Mouse (Mus musculus): ENCODE measurements at regions not wholly inside any gene's neighbourhood (a gene's known extent, or its start where the extent isn't known, plus 50 kb on each side); places are given as distances from the start of the nearest gene placed in this dataset. TPM values are rescaled to one million over a fixed set of nuclear protein-coding genes. Genes with fewer than 3 reads are reported as not detected.

GRCm38 (mm10) chr1:96346465-96347002 is 525.4 kb downstream of the Slco4c1 start:
- H3K36me3 ChIP-seq (ENCODE audit: control insufficient read depth, insufficient read depth) = no peaks in the 10 kb centered on the region
- H3K27me3 ChIP-seq (replicated peaks; ENCODE audit: control insufficient read depth, insufficient read depth, low read length) = no peaks in the 10 kb centered on the region
- H3K4me2 ChIP-seq (ENCODE audit: low read length) = no peak overlapping the region
- no peak overlapping the region for H3K9ac ChIP-seq (replicated peaks; ENCODE audit: low read depth, low read length)
- H3K4me1 ChIP-seq (replicated peaks; ENCODE audit: control insufficient read depth, insufficient read depth, low read length) = no peaks in the 10 kb centered on the region
- H3K27ac ChIP-seq (ENCODE audit: low read length) = no peak overlapping the region
- 13% methylated on average over 5 of the region's 5 CpGs for WGBS
- H3K9me3 ChIP-seq (ENCODE audit: control insufficient read depth, low read length) = no peaks in the 10 kb centered on the region
- ATAC-seq = peak; percentile 97
- H3K4me3 ChIP-seq (replicated peaks; ENCODE audit: low read length) = no peak overlapping the region

- Histone ChIP-seq H3K4me3 (replicated peaks; ENCODE audit: low read length) (no peak overlapping the region), H3K36me3 (ENCODE audit: control insufficient read depth, insufficient read depth) (no peaks in the 10 kb centered on the region), H3K4me2 (ENCODE audit: low read length) (no peak overlapping the region), H3K27ac (ENCODE audit: low read length) (no peak overlapping the region), H3K9me3 (ENCODE audit: control insufficient read depth, low read length) (no peaks in the 10 kb centered on the region), H3K4me1 (replicated peaks; ENCODE audit: control insufficient read depth, insufficient read depth, low read length) (no peaks in the 10 kb centered on the region), H3K9ac (replicated peaks; ENCODE audit: low read depth, low read length) (no peak overlapping the region), H3K27me3 (replicated peaks; ENCODE audit: control insufficient read depth, insufficient read depth, low read length) (no peaks in the 10 kb centered on the region)
- 93% methylated on average over 1 of the region's 1 CpGs for WGBS
- ATAC-seq = no peak
Measured at GRCm38 (mm10) chr1:96315721-96316120, 556.2 kb downstream of the Slco4c1 start.

DNA sequence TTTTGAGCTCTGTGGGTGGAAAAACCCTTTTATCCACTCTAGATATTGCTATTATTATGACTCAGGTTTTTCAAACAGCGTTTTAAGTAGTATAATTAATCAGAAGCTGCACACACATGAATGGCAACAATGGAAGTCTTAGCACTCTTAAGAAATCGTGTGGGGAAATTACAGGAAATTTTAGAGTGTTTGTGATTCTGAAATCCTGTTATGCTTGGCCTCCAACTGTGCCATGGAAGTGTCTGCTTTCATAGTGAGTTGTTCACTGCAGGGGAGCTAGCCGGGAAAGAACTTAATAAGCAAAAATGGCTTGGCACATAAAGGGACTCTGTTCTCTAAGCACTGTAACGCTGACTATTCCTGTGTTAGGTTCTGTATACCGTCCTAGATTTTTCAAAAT is 570.7 kb downstream of the Slco4c1 start:
- no peak overlapping the region for H3K27ac ChIP-seq (ENCODE audit: low read length)
- no peak overlapping the region for H3K9ac ChIP-seq (replicated peaks; ENCODE audit: low read depth, low read length)
- no peak overlapping the region for H3K4me2 ChIP-seq (ENCODE audit: low read length)
- H3K36me3 ChIP-seq (ENCODE audit: control insufficient read depth, insufficient read depth) = no peaks in the 10 kb centered on the region
- H3K9me3 ChIP-seq (ENCODE audit: control insufficient read depth, low read length) = no peaks in the 10 kb centered on the region
- 3% methylated on average over 5 of the region's 5 CpGs for WGBS
- peak; percentile 88 for ATAC-seq
- no peaks in the 10 kb centered on the region for H3K4me1 ChIP-seq (replicated peaks; ENCODE audit: control insufficient read depth, insufficient read depth, low read length)
- no peak overlapping the region for H3K4me3 ChIP-seq (replicated peaks; ENCODE audit: low read length)
- H3K27me3 ChIP-seq (replicated peaks; ENCODE audit: control insufficient read depth, insufficient read depth, low read length) = no peaks in the 10 kb centered on the region

DNA sequence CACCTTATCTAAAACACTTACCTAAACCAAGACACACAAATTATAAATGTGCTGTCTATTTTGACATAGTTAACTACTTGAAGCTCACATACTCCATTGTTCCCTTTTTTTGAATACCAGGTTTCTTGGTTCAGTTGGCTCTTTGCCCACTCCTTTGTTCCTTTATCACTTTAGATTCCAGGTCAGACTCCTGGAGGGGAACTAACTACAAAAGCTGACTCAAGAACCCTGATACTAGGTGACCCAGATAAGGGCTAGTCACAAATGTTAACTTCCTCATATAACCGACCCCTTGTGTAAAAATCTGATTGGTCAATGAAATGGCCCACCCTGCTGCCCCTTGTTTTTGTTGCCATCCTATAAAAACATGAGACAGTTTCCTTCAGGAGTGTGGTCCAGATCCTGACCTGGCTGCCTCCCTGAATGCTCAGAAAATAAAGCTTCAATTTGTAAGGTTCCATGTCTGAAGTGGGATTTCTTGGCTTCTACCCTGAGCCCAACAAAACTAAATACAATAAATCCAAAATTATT is 593.9 kb downstream of the Slco4c1 start:
- no peak overlapping the region for H3K4me3 ChIP-seq (replicated peaks; ENCODE audit: low read length)
- H3K27me3 ChIP-seq (replicated peaks; ENCODE audit: control insufficient read depth, insufficient read depth, low read length) = no peaks in the 10 kb centered on the region
- no peak overlapping the region for H3K4me2 ChIP-seq (ENCODE audit: low read length)
- no peaks in the 10 kb centered on the region for H3K36me3 ChIP-seq (ENCODE audit: control insufficient read depth, insufficient read depth)
- no peak overlapping the region for H3K9ac ChIP-seq (replicated peaks; ENCODE audit: low read depth, low read length)
- no peak overlapping the region for H3K27ac ChIP-seq (ENCODE audit: low read length)
- no peaks in the 10 kb centered on the region for H3K9me3 ChIP-seq (ENCODE audit: control insufficient read depth, low read length)
- 88% methylated on average over 1 of the region's 1 CpGs for WGBS
- no peaks in the 10 kb centered on the region for H3K4me1 ChIP-seq (replicated peaks; ENCODE audit: control insufficient read depth, insufficient read depth, low read length)
- no peak for ATAC-seq

DNA sequence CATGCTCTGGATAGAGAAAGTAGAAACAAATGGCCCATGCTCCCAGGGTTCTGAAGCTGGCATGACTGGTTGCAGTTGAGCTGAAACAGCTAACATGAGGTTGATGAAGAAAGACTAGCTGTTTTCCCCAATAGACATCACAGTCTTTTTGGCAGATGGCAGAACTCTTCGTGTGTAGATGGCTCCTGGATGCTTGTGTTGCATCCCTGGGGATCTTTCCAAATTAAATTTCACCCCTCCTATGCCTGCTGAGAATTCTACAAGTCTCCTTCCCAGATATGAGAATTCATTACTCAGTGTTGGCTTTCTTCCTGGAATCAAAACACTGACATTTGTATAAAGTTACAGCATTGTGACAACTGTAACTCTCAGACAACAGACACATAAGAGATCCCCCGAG is 595.3 kb downstream of the Slco4c1 start:
- no peak overlapping the region for H3K27ac ChIP-seq (ENCODE audit: low read length)
- ATAC-seq = peak; percentile 86
- WGBS = 48% methylated on average over 2 of the region's 2 CpGs
- no peaks in the 10 kb centered on the region for H3K36me3 ChIP-seq (ENCODE audit: control insufficient read depth, insufficient read depth)
- no peaks in the 10 kb centered on the region for H3K4me1 ChIP-seq (replicated peaks; ENCODE audit: control insufficient read depth, insufficient read depth, low read length)
- H3K4me3 ChIP-seq (replicated peaks; ENCODE audit: low read length) = no peak overlapping the region
- H3K9ac ChIP-seq (replicated peaks; ENCODE audit: low read depth, low read length) = no peak overlapping the region
- no peaks in the 10 kb centered on the region for H3K9me3 ChIP-seq (ENCODE audit: control insufficient read depth, low read length)
- no peaks in the 10 kb centered on the region for H3K27me3 ChIP-seq (replicated peaks; ENCODE audit: control insufficient read depth, insufficient read depth, low read length)
- H3K4me2 ChIP-seq (ENCODE audit: low read length) = no peak overlapping the region

Small RNA genes in the stretch of these regions (microRNA-seq; reads per million reads assigned to microRNA genes)
- gene Gm22917 = not detected

All from forebrain, embryonic 16.5 days (tissue).